Mouse (Mus musculus) cortical plate, adult 2 months (tissue): ENCODE data around the gene Thpo.

Experiments
- CTCF ChIP-seq: fragments of 200-500 bp; IDR thresholded peaks from 2 replicates; pipeline ENCODE4 v1.5.1; 2011; ENCODE audit warnings: mild to moderate bottlenecking, control low read depth, low read length; ENCODE audit not compliant: insufficient read depth; ENCODE audit errors: extremely low read depth
- POLR2A ChIP-seq: fragments of 200-500 bp; IDR thresholded peaks from 2 replicates; pipeline ENCODE4 v1.6.1; 2011; ENCODE audit warnings: mild to moderate bottlenecking, low read length, control low read depth; ENCODE audit not compliant: insufficient read depth; ENCODE audit errors: extremely low read depth

DNA sequence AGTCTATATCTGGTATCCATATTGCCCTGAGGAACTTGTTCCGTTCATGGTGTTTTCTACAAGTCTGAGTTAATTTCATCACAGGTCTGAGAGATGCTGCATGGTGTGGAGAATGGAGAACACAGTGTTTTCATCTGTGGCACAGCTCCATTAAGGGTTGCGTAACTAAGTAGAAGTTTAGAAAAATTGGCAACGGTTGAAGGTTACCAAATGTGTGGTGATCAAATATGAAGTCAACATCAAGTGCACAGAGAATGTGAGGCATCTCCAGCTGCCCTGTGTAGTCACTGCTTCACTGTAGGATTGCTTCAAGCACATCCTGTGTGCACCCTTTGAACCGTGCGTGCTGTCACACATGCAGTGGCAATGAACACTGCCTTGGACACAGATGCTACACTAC, 21.7 kb upstream of the Thpo start:
- TF ChIP-seq CTCF (no peak), POLR2A (no peak)
